Comparison of ENCODE assay signal across 13 mouse cellular contexts in the genomic region with DNA sequence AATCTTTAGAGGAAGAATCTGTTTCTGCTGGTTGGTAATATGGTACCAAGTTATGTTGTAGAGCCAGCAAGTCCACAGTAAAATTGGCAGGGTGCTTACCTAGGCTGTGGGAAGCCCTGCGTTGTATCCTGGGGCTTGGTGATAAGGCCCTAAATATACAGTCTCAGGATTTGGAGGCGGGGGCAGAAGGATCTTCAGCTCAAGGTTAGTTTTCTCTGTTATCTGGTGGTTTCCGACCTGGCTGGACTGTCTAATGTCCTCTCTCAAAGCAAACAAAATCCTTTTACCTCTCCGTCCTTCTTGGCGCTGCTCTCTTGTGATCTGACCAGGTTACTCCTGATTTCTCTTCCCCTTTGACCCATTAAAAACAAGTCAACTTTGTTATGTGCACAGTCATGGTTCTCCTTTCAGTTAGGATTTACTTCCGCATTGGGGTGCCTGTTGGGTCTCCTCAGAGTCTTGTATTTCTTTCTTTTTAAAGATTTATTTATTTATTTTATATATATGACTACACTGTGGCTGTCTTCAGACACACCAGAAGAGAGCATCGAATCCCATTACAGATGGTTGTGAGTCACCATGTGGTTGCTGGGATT. TPM values are rescaled to one million over a fixed set of nuclear protein-coding genes. Genes with fewer than 3 reads are reported as not detected.
DNase-seq lines count a peak whose midpoint lies in the region; ATAC-seq and TF ChIP-seq lines count a peak whose summit lies in the region.
"Had no signal": no experiment of that assay in that cellular context is flagged by ENCODE, and none has a peak within 500 bp of the region (broad histone marks: within the 10 kb centered on the region; RNA-seq: fewer than 3 reads in every experiment).

No protein-coding gene starts in this region.

- 90% methylated on average over 7 of the region's 7 CpGs for WGBS in embryonic facial prominence, embryonic 10.5 days
- WGBS in liver, postnatal 0 days (ENCODE audit: insufficient replicate concordance): 32% methylated on average over 7 of the region's 7 CpGs

- ATAC-seq in liver, postnatal 0 days: peak; percentile 35

- H3K9ac ChIP-seq in liver, postnatal 0 days (replicated peaks): peak overlapping the region; percentile 97
- H3K9ac ChIP-seq: heart, embryonic 15.5 days had no signal

- peak; percentile 80 for TF ChIP-seq EP300 in liver, postnatal 0 days (IDR thresholded peaks at IDR 0.05; ENCODE audit: low read depth)

- H3K27ac ChIP-seq in embryonic facial prominence, embryonic 10.5 days (replicated peaks): no peak overlapping the region
- peak overlapping the region; percentile 99 for H3K27ac ChIP-seq in liver, postnatal 0 days (ENCODE audit: low read depth)
- H3K27ac ChIP-seq: heart, embryonic 15.5 days had no signal

- H3K4me1 ChIP-seq in embryonic facial prominence, embryonic 10.5 days: peaks cover 43% of the 10 kb centered on the region
- peaks cover 64% of the 10 kb centered on the region for H3K4me1 ChIP-seq in liver, postnatal 0 days (ENCODE audit: insufficient read depth)

- peak; percentile 81 for DNase-seq in heart, adult 11 months
- no peak for DNase-seq in heart, adult 18-20 months
- DNase-seq in A20 (ENCODE audit: low read depth, low spot score): peak; percentile 76
- DNase-seq in embryonic facial prominence, embryonic 10.5 days (ENCODE audit: low spot score): no peak
- DNase-seq in liver, postnatal 0 days: peak; percentile 53
- DNase-seq in kidney, adult 11 months: no peak
- no peak for DNase-seq in thymus, postnatal 14 days
- DNase-seq in embryo, embryonic 10.5 days (ENCODE audit: low spot score): no peak
- DNase-seq: cerebellum, adult 18-20 months; kidney, postnatal 10 days; lung, postnatal 36 days had no signal

- H3K36me3 ChIP-seq in embryonic facial prominence, embryonic 10.5 days (replicated peaks): 0 out of 2 replicates have a peak, but pooled peaks cover 4% of the 10 kb centered on the region
- peaks cover 20% of the 10 kb centered on the region for H3K36me3 ChIP-seq in liver, postnatal 0 days (replicated peaks; ENCODE audit: insufficient read depth, low read length)

- H3K4me3 ChIP-seq in embryonic facial prominence, embryonic 10.5 days: peak overlapping the region; percentile 77; the same call in 1 of the 2 replicates
- peak overlapping the region; percentile 93 for H3K4me3 ChIP-seq in liver, postnatal 0 days (ENCODE audit: low read depth, low read length)
- H3K4me3 ChIP-seq: heart, embryonic 15.5 days had no signal

- H3K27me3 ChIP-seq in embryonic facial prominence, embryonic 10.5 days (replicated peaks; ENCODE audit: low read depth, poor library complexity, severe bottlenecking): peaks cover 35% of the 10 kb centered on the region
- no peaks in the 10 kb centered on the region for H3K27me3 ChIP-seq in liver, postnatal 0 days (ENCODE audit: insufficient read depth, low read length)
- H3K27me3 ChIP-seq: heart, embryonic 15.5 days had no signal

- peak overlapping the region; percentile 91 for H3K4me2 ChIP-seq in liver, postnatal 0 days (ENCODE audit: low read depth, low read length)
- H3K4me2 ChIP-seq: heart, embryonic 15.5 days had no signal

- no peaks in the 10 kb centered on the region for H3K9me3 ChIP-seq in embryonic facial prominence, embryonic 10.5 days
- H3K9me3 ChIP-seq in liver, postnatal 0 days (ENCODE audit: low read length): no peaks in the 10 kb centered on the region
- H3K9me3 ChIP-seq: heart, embryonic 15.5 days had no signal

- no peak for TF ChIP-seq CTCF in liver, postnatal 0 days (IDR thresholded peaks at IDR 0.05; ENCODE audit: low read depth)

RNA-seq across cellular contexts. Expression of a gene that starts 2.8 kb away (rescaled TPM):
- 10 to 100 TPM; 88.6 to 92.2 TPM for total RNA-seq in heart, adult 18-20 months (2021)
- 32.4 and 40.5 TPM in 2 replicates for polyA plus RNA-seq in embryonic facial prominence, embryonic 10.5 days (2016; fragmentation: Nextera tagmentation; extraction: Ambion mirVana)
- 289 and 305 TPM in 2 replicates for polyA plus RNA-seq in liver, postnatal 0 days (2015; fragmentation: Nextera tagmentation; extraction: Ambion mirVana)

RNA-seq across cellular contexts. Expression of a gene that starts 22.1 kb away (rescaled TPM):
- total RNA-seq in heart, adult 18-20 months (2021): 1 to 10 TPM in 1 of 2 experiments, under 1 TPM in 1; 0.37 to 2.1 TPM
- polyA plus RNA-seq in embryonic facial prominence, embryonic 10.5 days (2016; fragmentation: Nextera tagmentation; extraction: Ambion mirVana): 1.6 and 1.7 TPM in 2 replicates
- polyA plus RNA-seq in liver, postnatal 0 days (2015; fragmentation: Nextera tagmentation; extraction: Ambion mirVana): 0.13 and 0.43 TPM in 2 replicates
- total RNA-seq: left cerebral cortex, adult 18-20 months had no signal

RNA-seq across cellular contexts. Expression of a gene that starts 56.8 kb away (rescaled TPM):
- 10 to 100 TPM; 66.6 to 67.6 TPM for total RNA-seq in heart, adult 18-20 months (2021)
- 10.3 and 10.8 TPM in 2 replicates for polyA plus RNA-seq in embryonic facial prominence, embryonic 10.5 days (2016; fragmentation: Nextera tagmentation; extraction: Ambion mirVana)
- 14.6 and 15.0 TPM in 2 replicates for polyA plus RNA-seq in liver, postnatal 0 days (2015; fragmentation: Nextera tagmentation; extraction: Ambion mirVana)

Comparison
In these comparisons a context has a peak if more than half of its experiments do, and no peak if none do; other contexts are left out.
1. DNase-seq: peak in heart, adult 11 months (single experiment), A20 (single experiment) and liver, postnatal 0 days (single experiment); none in heart, adult 18-20 months (0 of 2), embryonic facial prominence, embryonic 10.5 days (single experiment), kidney, adult 11 months (single experiment), thymus, postnatal 14 days (single experiment) and embryo, embryonic 10.5 days (single experiment).